Mouse (Mus musculus) ES-E14 (cell line): ENCODE data around the gene Gm12166. TPM values are rescaled to one million over a fixed set of nuclear protein-coding genes. Genes with fewer than 3 reads are reported as not detected.

Experiments used
- DNase-seq: peaks from one replicate; pipeline ENCODE4 v3.0.0-alpha.2; 2013; ENCODE audit warnings: low read depth, low spot score
- H3K27ac ChIP-seq: 2 replicates; pipeline ENCODE4 v1.5.1; 2012; ENCODE audit warnings: low read depth, mild to moderate bottlenecking, low read length, moderate library complexity, mixed read lengths; ENCODE audit not compliant: poor library complexity, insufficient read depth, severe bottlenecking
- H3K36me3 ChIP-seq: 2 replicates; pipeline ENCODE4 v1.6.1; 2012; ENCODE audit warnings: mild to moderate bottlenecking, low read length, moderate library complexity, mixed read lengths; ENCODE audit not compliant: control insufficient read depth, poor library complexity, insufficient read depth, severe bottlenecking
- H3K4me1 ChIP-seq, 2 experiments: fragments of 150-350 bp in 1 of 2; sonication (generic) in 1 of 2; 2 replicates each; pipeline ENCODE4 v1.6.1; 2012; ENCODE audit warnings: low read length in 2 of 2, mild to moderate bottlenecking in 1 of 2, mixed read lengths in 1 of 2; ENCODE audit not compliant: control insufficient read depth in 2 of 2, insufficient read depth in 2 of 2, poor library complexity in 1 of 2
- H3K4me3 ChIP-seq, 2 experiments: fragments of 150-350 bp in 1 of 2; sonication (generic) in 1 of 2; 2 replicates each; pipeline ENCODE4 v1.5.1; 2012; ENCODE audit warnings: low read length in 2 of 2, low read depth in 1 of 2, mild to moderate bottlenecking in 1 of 2, mixed read lengths in 1 of 2; ENCODE audit not compliant: insufficient read depth in 1 of 2, poor library complexity in 1 of 2, severe bottlenecking in 1 of 2
- H3K9ac ChIP-seq: 2 replicates; pipeline ENCODE4 v1.6.1; 2012; ENCODE audit warnings: low read depth, mild to moderate bottlenecking, low read length, mixed read lengths; ENCODE audit not compliant: poor library complexity, insufficient read depth, severe bottlenecking
- H3K9me3 ChIP-seq: fragments of 150-350 bp; sonication (generic); 2 replicates; pipeline ENCODE4 v1.6.1; 2012; ENCODE audit warnings: low read depth, mild to moderate bottlenecking, low read length; ENCODE audit not compliant: control insufficient read depth, insufficient read depth
- CHD2 ChIP-seq: IDR thresholded peaks from 2 replicates; pipeline ENCODE4 v1.6.1; 2014; ENCODE audit warnings: mild to moderate bottlenecking, low read depth, low read length, inconsistent platforms
- HCFC1 ChIP-seq: IDR thresholded peaks from 2 replicates; pipeline ENCODE4 v1.6.1; 2012; ENCODE audit warnings: low read length, inconsistent platforms, borderline replicate concordance; ENCODE audit not compliant: insufficient read depth
- MAFK ChIP-seq: IDR thresholded peaks from 2 replicates; pipeline ENCODE4 v1.6.1; 2014; ENCODE audit warnings: mild to moderate bottlenecking, low read depth, low read length, inconsistent platforms; ENCODE audit not compliant: insufficient read depth
- ZC3H11A ChIP-seq: IDR thresholded peaks from 2 replicates; pipeline ENCODE4 v1.6.1; 2012; ENCODE audit warnings: low read depth, mild to moderate bottlenecking, inconsistent platforms, low read length, borderline replicate concordance
- ZNF384 ChIP-seq: IDR thresholded peaks from 2 replicates; pipeline ENCODE4 v1.6.1; 2012; ENCODE audit warnings: low read depth, low read length, inconsistent platforms
- in situ Hi-C, 2 experiments: fragments of 600-800 bp; cut with MboI; formaldehyde crosslinking; loops; one replicate each; pipeline ENCODE4 v1.15.1; 2025; ENCODE audit warnings: low sequenced_read_pairs in 2 of 2, inconsistent platforms in 1 of 2; ENCODE audit not compliant: unreplicated experiment in 2 of 2
- total RNA-seq: library from RNA; depleted of rRNA; stranded (reverse); fragments of 300-350 nt; gene quantifications from 2 replicates; pipeline ENCODE4 v1.2.3, GENCODE M21; 2012

Gene Gm12166
- total RNA-seq, 1 experiment: 6.8 TPM

- DNase-seq: no peak
- Histone ChIP-seq H3K27ac (0 out of 2 replicates have a peak overlapping the region, but pooled peaks have one; percentile 24), H3K4me1 (peaks cover 14 to 34% of the 10 kb centered on the region in 2 experiments), H3K9me3 (no peaks in the 10 kb centered on the region), H3K36me3 (peaks cover 9% of the 10 kb centered on the region), H3K9ac (0 out of 2 replicates have a peak overlapping the region, but pooled peaks have one; percentile 42), H3K4me3 (no peak overlapping the region)
- TF ChIP-seq ZC3H11A: no peak
- TF ChIP-seq HCFC1: no peak
- TF ChIP-seq MAFK: no peak
- TF ChIP-seq CHD2: no peak
- TF ChIP-seq ZNF384: no peak
- in situ Hi-C loops: no loop called here
These were observed 11.0 kb upstream of the Gm12166 start for GRCm38 (mm10) chr11:46062993-46063731.

- Histone ChIP-seq H3K27ac (no peak overlapping the region), H3K4me1 (peaks cover 14 to 34% of the 10 kb centered on the region in 2 experiments)
- in situ Hi-C loops: no loop called here
These were observed 10.4 kb upstream of the Gm12166 start for GRCm38 (mm10) chr11:46062569-46062968.

GRCm38 (mm10) chr11:46061776-46062445, 9.8 kb upstream of the Gm12166 start:
- in situ Hi-C loops: no loop called here

More at GRCm38 (mm10) chr11:46062569-46062968, 10.4 kb upstream of the Gm12166 start:
- DNase-seq: no peak
- Histone ChIP-seq H3K9ac (no peak overlapping the region), H3K36me3 (peaks cover 9% of the 10 kb centered on the region), H3K4me3 (no peak overlapping the region), H3K9me3 (no peaks in the 10 kb centered on the region)
- TF ChIP-seq MAFK: no peak
- TF ChIP-seq ZNF384: no peak
- no peak for TF ChIP-seq ZC3H11A

GRCm38 (mm10) chr11:46060651-46061020, 8.5 kb upstream of the Gm12166 start:
- TF ChIP-seq ZNF384 (no peak), CHD2 (no peak), MAFK (no peak), ZC3H11A (no peak)
- H3K9me3 ChIP-seq: no peaks in the 10 kb centered on the region
- no peak for DNase-seq
- no peak overlapping the region for H3K27ac ChIP-seq
- in situ Hi-C loops: no loop called here
- no peak overlapping the region for H3K9ac ChIP-seq
- H3K36me3 ChIP-seq: peaks cover 7% of the 10 kb centered on the region
- H3K4me1 ChIP-seq: peaks cover 11 to 25% of the 10 kb centered on the region in 2 experiments
- no peak overlapping the region for H3K4me3 ChIP-seq

More at GRCm38 (mm10) chr11:46061776-46062445, 9.8 kb upstream of the Gm12166 start:
- no peaks in the 10 kb centered on the region for H3K9me3 ChIP-seq
- no peak overlapping the region for H3K9ac ChIP-seq
- no peak for TF ChIP-seq HCFC1
- TF ChIP-seq ZC3H11A: no peak
- no peak for TF ChIP-seq CHD2
- no peak for TF ChIP-seq MAFK
- no peak for TF ChIP-seq ZNF384
- H3K4me3 ChIP-seq: no peak overlapping the region
- H3K4me1 ChIP-seq: peaks cover 11 to 30% of the 10 kb centered on the region in 2 experiments
- H3K27ac ChIP-seq: no peak overlapping the region
- H3K36me3 ChIP-seq: peaks cover 9% of the 10 kb centered on the region
- no peak for DNase-seq
